Mouse (Mus musculus) R1 (cell line): ENCODE results near the gene Gm8298.

Source experiments
- DNase-seq: peaks from one replicate; pipeline ENCODE4 v3.0.0-alpha.2; 2018; ENCODE audit warnings: low read depth, low spot score

Gm8298 gene

GRCm38 (mm10) chr3:59860751-59861150 lies at the start of gene Gm8298:
Gm8298 (plus strand) TSS chr3:59861051.
- no peak for DNase-seq

GRCm38 (mm10) chr3:59813169-59813568 lies 47.7 kb upstream of the Gm8298 start:
- no peak for DNase-seq

GRCm38 (mm10) chr3:59870765-59871164 lies 9.9 kb downstream of the Gm8298 start:
- peak; percentile 66 for DNase-seq

- peak; percentile 71 for DNase-seq
Measured at GRCm38 (mm10) chr3:59877601-59878000, 16.8 kb downstream of the Gm8298 start.

- peak; percentile 96 for DNase-seq
Measured at GRCm38 (mm10) chr3:59879801-59880554, 19.1 kb downstream of the Gm8298 start.

GRCm38 (mm10) chr3:59893276-59893675 lies 32.4 kb downstream of the Gm8298 start:
- DNase-seq, result no peak

GRCm38 (mm10) chr3:59924914-59925313 lies 64.1 kb downstream of the Gm8298 start, which contains the start of gene C130079G13Rik:
C130079G13Rik (plus strand) TSS chr3:59925214.
- no peak for DNase-seq
